Mouse (Mus musculus): ENCODE data around the gene Rbfox1.

Rbfox1 gene

GRCm38 (mm10) chr16:7140909-7141308 lies 1255.8 kb downstream of the Rbfox1 start:
- no peaks in the 10 kb centered on the region for H3K36me3 ChIP-seq (ENCODE audit: control insufficient read depth, insufficient read depth, low read length, poor library complexity, severe bottlenecking)
- H3K27me3 ChIP-seq (ENCODE audit: control insufficient read depth, insufficient read depth, low read length, poor library complexity, severe bottlenecking), result no peaks in the 10 kb centered on the region
- no peak for DNase-seq (ENCODE audit: low read depth, low spot score)

DNA sequence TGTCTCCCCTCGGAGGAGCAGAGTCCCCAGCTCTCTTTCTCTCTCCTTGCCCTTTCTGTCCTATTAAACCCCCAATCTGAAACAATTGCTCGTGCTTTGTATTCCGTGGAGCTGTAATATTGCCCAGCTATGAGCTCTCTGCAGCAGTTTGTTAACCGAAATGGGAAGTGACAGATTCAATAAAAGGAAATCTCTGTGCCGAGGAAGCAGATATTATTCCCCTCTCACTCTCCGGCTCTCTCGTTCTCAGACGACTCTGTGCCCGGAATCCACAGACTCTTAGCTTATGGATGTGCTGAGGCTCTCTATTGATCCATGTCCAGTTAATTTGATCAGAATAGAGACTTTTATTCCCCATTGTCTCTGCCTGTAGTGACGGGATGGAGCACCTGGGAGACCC lies 1260.3 kb downstream of the Rbfox1 start:
- H3K36me3 ChIP-seq (ENCODE audit: control insufficient read depth, insufficient read depth, low read length, poor library complexity, severe bottlenecking), result no peaks in the 10 kb centered on the region
- no peaks in the 10 kb centered on the region for H3K27me3 ChIP-seq (ENCODE audit: control insufficient read depth, insufficient read depth, low read length, poor library complexity, severe bottlenecking)
- no peak for DNase-seq (ENCODE audit: low read depth, low spot score)

- DNase-seq (ENCODE audit: low read depth, low spot score), result no peak
- Histone ChIP-seq H3K36me3 (ENCODE audit: control insufficient read depth, insufficient read depth, low read length, poor library complexity, severe bottlenecking) (no peaks in the 10 kb centered on the region), H3K27me3 (ENCODE audit: control insufficient read depth, insufficient read depth, low read length, poor library complexity, severe bottlenecking) (no peaks in the 10 kb centered on the region)
These were observed 1261.3 kb downstream of the Rbfox1 start for GRCm38 (mm10) chr16:7146454-7146853.

GRCm38 (mm10) chr16:7147884-7148283 lies 1262.7 kb downstream of the Rbfox1 start:
- H3K36me3 ChIP-seq (ENCODE audit: control insufficient read depth, insufficient read depth, low read length, poor library complexity, severe bottlenecking), result no peaks in the 10 kb centered on the region
- no peak for DNase-seq (ENCODE audit: low read depth, low spot score)
- H3K27me3 ChIP-seq (ENCODE audit: control insufficient read depth, insufficient read depth, low read length, poor library complexity, severe bottlenecking), result no peaks in the 10 kb centered on the region

GRCm38 (mm10) chr16:7149106-7149899 lies 1264.1 kb downstream of the Rbfox1 start:
- Histone ChIP-seq H3K36me3 (ENCODE audit: control insufficient read depth, insufficient read depth, low read length, poor library complexity, severe bottlenecking) (no peaks in the 10 kb centered on the region), H3K27me3 (ENCODE audit: control insufficient read depth, insufficient read depth, low read length, poor library complexity, severe bottlenecking) (no peaks in the 10 kb centered on the region)
- no peak for DNase-seq (ENCODE audit: low read depth, low spot score)

GRCm38 (mm10) chr16:7150201-7150791 lies 1265.1 kb downstream of the Rbfox1 start:
- no peak for DNase-seq (ENCODE audit: low read depth, low spot score)
- no peaks in the 10 kb centered on the region for H3K36me3 ChIP-seq (ENCODE audit: control insufficient read depth, insufficient read depth, low read length, poor library complexity, severe bottlenecking)
- no peaks in the 10 kb centered on the region for H3K27me3 ChIP-seq (ENCODE audit: control insufficient read depth, insufficient read depth, low read length, poor library complexity, severe bottlenecking)

DNA sequence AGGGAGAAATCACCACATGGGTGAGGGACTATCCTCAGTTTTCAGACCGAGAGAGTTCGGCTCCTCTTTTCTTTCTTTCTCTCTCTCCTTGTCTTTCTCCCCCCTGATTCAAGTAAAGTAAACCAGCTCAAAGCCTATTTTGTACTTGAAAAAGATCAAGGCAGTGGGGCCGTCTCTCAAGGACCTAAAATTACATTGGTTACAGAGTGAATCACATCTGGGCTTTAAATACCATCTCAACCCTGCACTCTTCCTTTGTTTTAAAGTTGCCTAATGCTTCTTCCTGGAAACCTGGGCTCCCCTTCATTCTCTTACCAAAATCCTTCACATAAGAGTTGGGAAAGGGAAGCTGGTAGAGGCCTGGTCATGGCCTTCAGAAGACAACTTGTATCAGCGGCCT lies 1267.2 kb downstream of the Rbfox1 start:
- H3K27me3 ChIP-seq (ENCODE audit: control insufficient read depth, insufficient read depth, low read length, poor library complexity, severe bottlenecking), result no peaks in the 10 kb centered on the region
- no peak for DNase-seq (ENCODE audit: low read depth, low spot score)
- no peaks in the 10 kb centered on the region for H3K36me3 ChIP-seq (ENCODE audit: control insufficient read depth, insufficient read depth, low read length, poor library complexity, severe bottlenecking)

- Histone ChIP-seq H3K36me3 (ENCODE audit: control insufficient read depth, insufficient read depth, low read length, poor library complexity, severe bottlenecking) (no peaks in the 10 kb centered on the region), H3K27me3 (ENCODE audit: control insufficient read depth, insufficient read depth, low read length, poor library complexity, severe bottlenecking) (no peaks in the 10 kb centered on the region)
- no peak for DNase-seq (ENCODE audit: low read depth, low spot score)
These were observed 1269.5 kb downstream of the Rbfox1 start for GRCm38 (mm10) chr16:7154671-7155070.

GRCm38 (mm10) chr16:7158856-7159826 lies 1274.0 kb downstream of the Rbfox1 start:
- Histone ChIP-seq H3K27me3 (ENCODE audit: control insufficient read depth, insufficient read depth, low read length, poor library complexity, severe bottlenecking) (no peaks in the 10 kb centered on the region), H3K36me3 (ENCODE audit: control insufficient read depth, insufficient read depth, low read length, poor library complexity, severe bottlenecking) (no peaks in the 10 kb centered on the region)
- no peak for DNase-seq (ENCODE audit: low read depth, low spot score)

GRCm38 (mm10) chr16:7159827-7160217 lies 1274.7 kb downstream of the Rbfox1 start:
- DNase-seq (ENCODE audit: low read depth, low spot score), result no peak
- Histone ChIP-seq H3K27me3 (ENCODE audit: control insufficient read depth, insufficient read depth, low read length, poor library complexity, severe bottlenecking) (no peaks in the 10 kb centered on the region), H3K36me3 (ENCODE audit: control insufficient read depth, insufficient read depth, low read length, poor library complexity, severe bottlenecking) (no peaks in the 10 kb centered on the region)

DNA sequence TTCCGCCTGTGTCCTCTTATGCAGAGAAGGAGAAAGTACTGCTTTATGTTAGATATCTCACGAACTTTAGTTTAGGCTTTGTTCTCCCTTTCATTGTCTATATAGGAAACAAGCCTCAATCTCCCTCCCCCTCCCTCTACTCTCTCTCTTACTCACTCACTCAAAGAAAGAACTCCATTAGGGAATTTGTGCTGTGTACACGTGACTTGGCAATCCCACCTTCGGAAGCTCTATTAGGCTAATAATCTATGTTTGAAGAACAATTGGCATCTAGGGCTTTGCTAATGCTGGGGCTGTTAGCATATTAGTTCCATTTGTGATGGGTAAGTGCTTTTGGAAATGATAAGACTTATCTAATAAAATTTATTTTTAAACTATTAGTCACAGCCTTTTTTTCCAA lies 1277.0 kb downstream of the Rbfox1 start:
- no peak for DNase-seq (ENCODE audit: low read depth, low spot score)
- no peaks in the 10 kb centered on the region for H3K36me3 ChIP-seq (ENCODE audit: control insufficient read depth, insufficient read depth, low read length, poor library complexity, severe bottlenecking)
- H3K27me3 ChIP-seq (ENCODE audit: control insufficient read depth, insufficient read depth, low read length, poor library complexity, severe bottlenecking), result no peaks in the 10 kb centered on the region

- Histone ChIP-seq H3K27me3 (ENCODE audit: control insufficient read depth, insufficient read depth, low read length, poor library complexity, severe bottlenecking) (no peaks in the 10 kb centered on the region), H3K36me3 (ENCODE audit: control insufficient read depth, insufficient read depth, low read length, poor library complexity, severe bottlenecking) (no peaks in the 10 kb centered on the region)
- no peak for DNase-seq (ENCODE audit: low read depth, low spot score)
These were observed 1278.5 kb downstream of the Rbfox1 start for GRCm38 (mm10) chr16:7163688-7164087.

DNA sequence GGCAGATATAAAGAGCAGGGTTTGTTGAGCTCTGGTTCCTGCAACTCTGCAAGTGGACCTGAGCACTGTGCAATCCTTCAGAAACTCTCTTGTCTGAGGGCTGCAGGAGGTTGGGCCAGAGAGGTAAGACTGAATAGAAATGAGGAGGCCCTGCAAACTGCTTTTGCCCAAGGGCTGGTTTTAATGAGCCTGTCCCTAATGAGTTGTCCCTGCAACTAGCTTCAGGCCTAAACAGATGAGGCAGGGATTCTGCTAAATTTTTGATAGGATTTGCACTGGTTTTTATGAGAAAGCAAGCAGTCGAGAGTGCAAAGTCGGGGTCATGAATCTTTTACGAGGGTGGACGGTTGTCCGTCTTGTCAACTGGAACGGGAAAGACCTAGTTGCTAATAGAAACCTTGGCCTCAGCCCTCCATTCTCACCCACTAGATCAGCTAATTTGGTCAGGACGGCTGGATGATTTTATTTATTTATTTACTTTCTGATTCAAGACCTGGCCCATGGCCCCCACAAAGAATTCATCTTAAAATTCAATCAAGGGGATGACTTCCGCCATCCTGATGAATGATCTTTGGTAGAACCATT lies 1279.1 kb downstream of the Rbfox1 start:
- no peaks in the 10 kb centered on the region for H3K36me3 ChIP-seq (ENCODE audit: control insufficient read depth, insufficient read depth, low read length, poor library complexity, severe bottlenecking)
- H3K27me3 ChIP-seq (ENCODE audit: control insufficient read depth, insufficient read depth, low read length, poor library complexity, severe bottlenecking), result no peaks in the 10 kb centered on the region
- no peak for DNase-seq (ENCODE audit: low read depth, low spot score)

DNA sequence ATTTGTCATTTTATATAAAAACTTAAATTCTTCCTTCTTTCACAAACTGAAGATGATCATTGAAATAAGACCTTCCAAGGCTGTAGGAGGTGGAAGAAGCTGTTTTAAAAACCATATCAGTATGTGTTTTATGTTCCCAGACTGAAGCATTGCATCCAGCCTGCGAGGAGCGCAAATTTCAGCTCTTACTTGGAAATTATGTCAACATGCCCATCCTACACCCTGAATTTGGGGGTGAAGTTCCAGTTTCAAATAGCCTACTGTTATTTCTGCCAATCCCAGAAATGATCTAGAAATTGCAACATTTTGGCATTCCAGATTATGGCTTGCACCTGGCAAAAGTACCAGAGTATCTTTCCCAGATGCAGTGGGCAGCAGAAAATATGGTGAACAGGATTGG lies 1290.8 kb downstream of the Rbfox1 start:
- Histone ChIP-seq H3K27me3 (ENCODE audit: control insufficient read depth, insufficient read depth, low read length, poor library complexity, severe bottlenecking) (no peaks in the 10 kb centered on the region; the same call in 1 of the 2 replicates), H3K36me3 (ENCODE audit: control insufficient read depth, insufficient read depth, low read length, poor library complexity, severe bottlenecking) (no peaks in the 10 kb centered on the region)

More for the DNA sequence above, 1290.8 kb downstream of the Rbfox1 start:
- DNase-seq (ENCODE audit: low read depth, low spot score), result no peak

Measured in splenic B cell, adult 2 months (primary cell).